Mouse (Mus musculus): ENCODE results near the gene Mrpl23. TPM values are rescaled to one million over a fixed set of nuclear protein-coding genes. Genes with fewer than 3 reads are reported as not detected.

Gene Mrpl23
- polyA plus RNA-seq, 1 experiment from 2014 or later: 21.1 TPM

- no peak overlapping the region for H3K4me3 ChIP-seq
- no peaks in the 10 kb centered on the region for H3K27me3 ChIP-seq
- no peak overlapping the region for H3K9ac ChIP-seq
- ATAC-seq (ENCODE audit: low FRiP score, low read depth): no peak
- H3K9me3 ChIP-seq: no peaks in the 10 kb centered on the region
- H3K36me3 ChIP-seq: no peaks in the 10 kb centered on the region
- WGBS: 51% methylated on average over 17 of the region's 17 CpGs
- no peaks in the 10 kb centered on the region for H3K4me1 ChIP-seq (replicated peaks)
- no peak overlapping the region for H3K27ac ChIP-seq (replicated peaks)
- no peak overlapping the region for H3K4me2 ChIP-seq
These were observed 9.1 kb upstream of the Mrpl23 start for GRCm38 (mm10) chr7:142523200-142523990.

GRCm38 (mm10) chr7:142525342-142526178 is 6.9 kb upstream of the Mrpl23 start:
- 29% methylated on average over 13 of the region's 13 CpGs for WGBS
- Histone ChIP-seq H3K9me3 (no peaks in the 10 kb centered on the region), H3K36me3 (no peaks in the 10 kb centered on the region), H3K9ac (no peak overlapping the region), H3K4me2 (no peak overlapping the region), H3K4me1 (replicated peaks) (no peaks in the 10 kb centered on the region), H3K27ac (replicated peaks) (0 out of 2 replicates have a peak overlapping the region, but pooled peaks have one; percentile 3), H3K4me3 (no peak overlapping the region), H3K27me3 (no peaks in the 10 kb centered on the region)
- ATAC-seq (ENCODE audit: low FRiP score, low read depth): no peak

- Histone ChIP-seq H3K27me3 (no peaks in the 10 kb centered on the region), H3K9me3 (no peaks in the 10 kb centered on the region), H3K36me3 (no peaks in the 10 kb centered on the region), H3K4me2 (no peak overlapping the region), H3K9ac (no peak overlapping the region), H3K4me1 (replicated peaks) (peaks cover 16% of the 10 kb centered on the region), H3K4me3 (no peak overlapping the region), H3K27ac (replicated peaks) (no peak overlapping the region)
- WGBS: 75% methylated on average over 10 of the region's 10 CpGs
- no peak for ATAC-seq (ENCODE audit: low FRiP score, low read depth)
These were observed 3.1 kb upstream of the Mrpl23 start for GRCm38 (mm10) chr7:142529350-142529749.

- WGBS: 75% methylated on average over 4 of the region's 4 CpGs
- Histone ChIP-seq H3K4me2 (peak overlapping the region; percentile 71), H3K27ac (replicated peaks) (no peak overlapping the region), H3K9me3 (no peaks in the 10 kb centered on the region), H3K4me1 (replicated peaks) (peaks cover 19% of the 10 kb centered on the region), H3K36me3 (0 out of 2 replicates have a peak, but pooled peaks cover 2% of the 10 kb centered on the region), H3K9ac (no peak overlapping the region), H3K27me3 (no peaks in the 10 kb centered on the region), H3K4me3 (no peak overlapping the region)
- ATAC-seq (ENCODE audit: low FRiP score, low read depth): peak; percentile 46; the same call in 1 of the 2 replicates
These were observed 439 bp upstream of the Mrpl23 start for GRCm38 (mm10) chr7:142531973-142532521.

DNA sequence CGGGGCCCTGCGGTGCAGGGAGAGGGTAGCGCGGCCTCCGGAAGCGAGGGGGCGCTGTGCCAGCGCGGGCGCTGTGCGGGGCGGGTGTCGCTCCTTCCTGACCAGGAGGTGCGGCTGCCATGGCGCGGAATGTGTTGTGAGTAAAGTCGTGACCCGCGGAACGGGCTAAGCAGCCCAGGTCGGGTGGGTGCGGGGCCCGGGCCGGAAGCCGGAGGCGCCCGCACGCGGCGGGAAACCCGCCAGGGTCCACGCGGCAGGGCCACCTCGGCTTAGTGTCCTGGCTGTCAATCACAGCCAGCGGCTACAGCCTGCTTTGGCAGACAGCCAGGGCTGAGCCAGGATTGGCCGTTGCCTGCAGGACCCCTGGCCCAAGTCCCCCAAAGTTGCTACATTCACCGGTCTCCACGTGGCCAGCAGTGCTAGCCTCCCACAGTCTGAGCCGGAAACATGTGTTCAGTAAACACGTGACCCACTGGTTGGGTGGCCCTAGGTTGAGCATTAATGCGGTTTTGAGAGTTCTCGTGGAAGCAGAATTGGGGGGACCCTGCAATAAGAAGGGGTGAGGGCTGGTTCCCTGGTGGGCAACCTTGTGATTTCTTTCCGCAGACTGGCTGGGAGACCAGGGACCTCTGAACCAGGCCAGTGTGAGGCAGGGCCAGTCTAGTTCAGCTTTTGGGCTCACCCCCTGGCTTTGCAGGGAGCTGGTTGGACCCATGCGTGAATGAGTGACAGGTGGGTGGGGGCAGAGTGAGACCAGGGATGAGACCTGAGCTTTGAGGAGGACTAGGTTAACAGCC is 771 bp downstream of the Mrpl23 start:
- 0 out of 2 replicates have a peak, but pooled peaks cover 2% of the 10 kb centered on the region for H3K36me3 ChIP-seq

DNA sequence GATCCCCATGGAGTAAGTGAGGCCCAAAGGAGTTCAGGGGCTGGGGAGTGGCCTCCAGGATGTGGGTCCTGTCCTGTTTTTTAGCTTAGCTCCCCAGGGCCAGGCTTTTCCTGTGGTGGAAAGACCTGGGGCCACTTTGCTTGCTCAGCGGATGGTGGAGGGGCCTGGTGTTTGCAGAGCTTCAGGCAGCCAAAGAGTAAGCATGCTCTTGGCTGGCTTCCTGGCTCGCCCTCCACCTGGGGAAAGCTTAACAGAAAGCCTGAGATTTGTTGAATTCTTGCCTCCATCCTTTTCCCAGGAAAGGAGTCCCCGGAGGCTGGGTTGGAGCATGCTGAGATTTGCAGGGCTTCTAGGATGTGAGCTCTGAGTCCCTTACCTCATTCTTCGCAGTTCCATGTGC is 2.6 kb downstream of the Mrpl23 start:
- no peak overlapping the region for H3K4me3 ChIP-seq
- H3K9ac ChIP-seq: no peak overlapping the region
- WGBS: 91% methylated on average over 4 of the region's 4 CpGs
- no peaks in the 10 kb centered on the region for H3K27me3 ChIP-seq
- no peak overlapping the region for H3K4me2 ChIP-seq
- no peak overlapping the region for H3K27ac ChIP-seq (replicated peaks)
- 0 out of 2 replicates have a peak, but pooled peaks cover 2% of the 10 kb centered on the region for H3K36me3 ChIP-seq
- no peak for ATAC-seq (ENCODE audit: low FRiP score, low read depth)
- peaks cover 30% of the 10 kb centered on the region for H3K4me1 ChIP-seq (replicated peaks)
- no peaks in the 10 kb centered on the region for H3K9me3 ChIP-seq

More for the DNA sequence above, 771 bp downstream of the Mrpl23 start:
- Histone ChIP-seq H3K27ac (replicated peaks) (peak overlapping the region; percentile 83), H3K4me3 (peak overlapping the region; percentile 87), H3K27me3 (no peaks in the 10 kb centered on the region), H3K4me1 (replicated peaks) (peaks cover 22% of the 10 kb centered on the region), H3K9me3 (no peaks in the 10 kb centered on the region), H3K4me2 (peak overlapping the region; percentile 71), H3K9ac (peak overlapping the region; percentile 73)
- WGBS: under 1% methylated on average over 35 of the region's 44 CpGs
- peak; percentile 90 for ATAC-seq (ENCODE audit: low FRiP score, low read depth)

DNA sequence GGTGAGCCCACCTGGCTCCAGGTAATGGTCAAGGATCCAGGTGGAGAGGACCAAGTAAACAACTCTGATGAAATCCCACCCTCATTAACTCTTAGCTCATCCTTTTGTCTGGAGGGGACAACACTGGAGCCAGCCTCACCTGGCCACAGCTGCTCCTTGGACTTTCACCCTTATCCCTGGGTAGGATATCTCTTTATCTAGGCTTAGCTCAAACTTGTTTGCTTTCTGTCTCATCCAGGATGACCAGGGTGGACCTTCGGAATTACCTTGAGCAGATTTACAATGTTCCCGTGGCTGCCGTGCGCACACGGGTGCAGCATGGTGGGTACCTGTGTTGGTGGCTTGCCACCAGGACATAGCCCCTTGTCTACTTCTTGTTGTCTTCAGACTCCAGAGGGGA is 3.3 kb downstream of the Mrpl23 start:
- no peak overlapping the region for H3K9ac ChIP-seq
- no peak overlapping the region for H3K27ac ChIP-seq (replicated peaks)
- peaks cover 30% of the 10 kb centered on the region for H3K4me1 ChIP-seq (replicated peaks)
- H3K4me2 ChIP-seq: no peak overlapping the region
- ATAC-seq (ENCODE audit: low FRiP score, low read depth): no peak
- WGBS: over 99% methylated on average over 5 of the region's 5 CpGs
- H3K27me3 ChIP-seq: no peaks in the 10 kb centered on the region
- H3K36me3 ChIP-seq: 0 out of 2 replicates have a peak, but pooled peaks cover 2% of the 10 kb centered on the region
- no peaks in the 10 kb centered on the region for H3K9me3 ChIP-seq
- H3K4me3 ChIP-seq: no peak overlapping the region

- H3K9me3 ChIP-seq: no peaks in the 10 kb centered on the region
- peaks cover 29% of the 10 kb centered on the region for H3K4me1 ChIP-seq (replicated peaks)
- H3K27ac ChIP-seq (replicated peaks): no peak overlapping the region
- H3K36me3 ChIP-seq: 0 out of 2 replicates have a peak, but pooled peaks cover 2% of the 10 kb centered on the region
- ATAC-seq (ENCODE audit: low FRiP score, low read depth): no peak
- WGBS: 77% methylated on average over 5 of the region's 5 CpGs
- H3K4me3 ChIP-seq: no peak overlapping the region
- H3K27me3 ChIP-seq: no peaks in the 10 kb centered on the region
- H3K4me2 ChIP-seq: no peak overlapping the region
- H3K9ac ChIP-seq: no peak overlapping the region
These were observed 4.7 kb downstream of the Mrpl23 start for GRCm38 (mm10) chr7:142537181-142537580.

- peak; percentile 74 for ATAC-seq (ENCODE audit: low FRiP score, low read depth)
- H3K27me3 ChIP-seq: no peaks in the 10 kb centered on the region
- H3K27ac ChIP-seq (replicated peaks): peak overlapping the region; percentile 46; the same call in 1 of the 2 replicates
- H3K4me3 ChIP-seq: no peak overlapping the region
- no peaks in the 10 kb centered on the region for H3K9me3 ChIP-seq
- 0 out of 2 replicates have a peak, but pooled peaks cover 2% of the 10 kb centered on the region for H3K36me3 ChIP-seq
- 10% methylated on average over 6 of the region's 6 CpGs for WGBS
- peaks cover 27% of the 10 kb centered on the region for H3K4me1 ChIP-seq (replicated peaks)
- no peak overlapping the region for H3K4me2 ChIP-seq
- no peak overlapping the region for H3K9ac ChIP-seq
These were observed 5.4 kb downstream of the Mrpl23 start for GRCm38 (mm10) chr7:142537879-142538278.

- Histone ChIP-seq H3K4me2 (no peak overlapping the region), H3K4me1 (replicated peaks) (peaks cover 30% of the 10 kb centered on the region), H3K36me3 (0 out of 2 replicates have a peak, but pooled peaks cover 2% of the 10 kb centered on the region), H3K4me3 (no peak overlapping the region), H3K9ac (no peak overlapping the region), H3K27ac (replicated peaks) (peak overlapping the region; percentile 46; the same call in 1 of the 2 replicates), H3K27me3 (no peaks in the 10 kb centered on the region), H3K9me3 (no peaks in the 10 kb centered on the region)
- 0 out of 2 replicates have a peak, but pooled peaks have one; percentile 1 for ATAC-seq (ENCODE audit: low FRiP score, low read depth)
- WGBS: 40% methylated on average over 4 of the region's 4 CpGs
These were observed 5.8 kb downstream of the Mrpl23 start for GRCm38 (mm10) chr7:142538291-142538690.

DNA sequence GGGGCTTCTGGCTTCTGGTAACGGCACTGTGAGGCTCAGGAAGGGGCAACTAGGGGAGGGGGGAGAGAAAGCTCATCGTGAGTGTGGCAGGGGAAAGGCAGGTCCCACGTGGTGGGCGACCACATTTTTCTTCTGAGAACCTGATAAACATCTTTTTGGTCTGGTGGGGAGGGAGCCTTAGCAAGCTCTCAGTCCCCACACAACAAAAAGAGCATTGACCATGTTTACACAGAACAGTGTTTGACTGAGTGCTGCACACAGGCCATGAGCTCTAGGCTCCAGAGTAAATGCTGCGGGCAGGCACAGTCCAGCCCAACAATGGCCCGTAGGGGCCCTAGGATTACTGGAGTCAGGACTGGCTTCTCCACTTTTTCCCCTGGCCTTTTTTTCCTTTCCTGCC is 6.3 kb downstream of the Mrpl23 start:
- Histone ChIP-seq H3K36me3 (0 out of 2 replicates have a peak, but pooled peaks cover 2% of the 10 kb centered on the region), H3K4me3 (no peak overlapping the region), H3K27ac (replicated peaks) (0 out of 2 replicates have a peak overlapping the region, but pooled peaks have one; percentile 46), H3K9ac (no peak overlapping the region), H3K4me1 (replicated peaks) (peaks cover 26% of the 10 kb centered on the region), H3K4me2 (no peak overlapping the region), H3K9me3 (no peaks in the 10 kb centered on the region), H3K27me3 (no peaks in the 10 kb centered on the region)
- 32% methylated on average over 6 of the region's 6 CpGs for WGBS
- no peak for ATAC-seq (ENCODE audit: low FRiP score, low read depth)
